Mouse (Mus musculus) CD8-positive naive resting alpha-beta T cell, adult 2 months (primary cell): ENCODE data around the gene Dapk2.
A peak's percentile ranks its signal among the peaks of the same experiment; 100 is the strongest.

ENCODE experiments used
- DNase-seq, 2 experiments: peaks; one replicate each; pipeline ENCODE4 v3.0.0; 2022; ENCODE audit warnings: low read depth in 2 of 2, low spot score in 2 of 2

The Dapk2 gene

DNA sequence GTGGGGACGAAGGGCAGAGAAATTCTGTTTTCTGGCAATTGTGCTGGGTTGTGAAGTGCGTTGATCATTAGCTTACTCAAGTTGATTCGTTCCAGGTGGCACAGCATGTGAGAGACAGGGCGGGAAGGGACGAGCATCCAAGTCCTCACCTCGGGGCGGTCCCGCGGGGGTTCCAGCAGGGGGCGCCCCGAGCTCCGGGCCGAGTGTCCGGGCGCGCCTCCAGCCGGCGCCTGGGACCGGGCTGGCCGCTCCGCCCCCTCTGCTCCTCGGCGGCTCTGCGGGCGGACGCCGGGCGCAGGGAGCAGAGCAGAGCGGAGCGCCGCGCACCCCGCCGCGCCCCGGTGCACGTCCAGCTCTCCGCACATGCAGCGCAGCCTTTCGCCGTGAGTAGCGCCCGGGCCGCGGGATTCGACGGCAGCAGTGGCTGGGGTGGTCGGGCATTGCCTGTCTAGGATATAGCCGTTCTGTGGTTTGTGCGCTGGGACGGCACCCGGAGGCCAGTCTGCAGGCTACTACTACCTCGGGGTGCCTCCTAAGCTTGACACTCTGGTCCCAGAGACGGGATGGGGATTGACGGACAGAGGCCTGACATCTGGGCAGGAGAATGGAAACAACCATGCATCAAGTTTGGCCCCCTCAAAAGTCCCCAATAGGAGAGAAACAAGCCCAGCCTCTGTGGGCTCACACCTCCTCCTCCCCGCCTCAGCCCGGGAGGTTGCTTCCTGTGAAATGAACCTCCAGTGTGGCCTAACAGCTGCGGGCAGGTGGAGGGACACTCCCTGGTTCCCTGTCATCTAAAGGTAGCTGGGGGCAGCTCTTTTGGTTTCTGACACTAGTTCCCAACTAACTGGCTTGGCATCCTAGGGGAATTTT is at the start of gene Dapk2:
Gene Dapk2 (plus strand): TSS at position 266 of the 873 bp plus-strand sequence.
- peak; percentile 24 to 42 for DNase-seq

- no peak for DNase-seq
Measured at GRCm38 (mm10) chr9:66109574-66109973, 48.4 kb upstream of the Dapk2 start.

- no peak for DNase-seq
Measured at GRCm38 (mm10) chr9:66110126-66110525, 47.9 kb upstream of the Dapk2 start.

- DNase-seq: no peak
Measured at GRCm38 (mm10) chr9:66110611-66111379, 47.2 kb upstream of the Dapk2 start.

DNA sequence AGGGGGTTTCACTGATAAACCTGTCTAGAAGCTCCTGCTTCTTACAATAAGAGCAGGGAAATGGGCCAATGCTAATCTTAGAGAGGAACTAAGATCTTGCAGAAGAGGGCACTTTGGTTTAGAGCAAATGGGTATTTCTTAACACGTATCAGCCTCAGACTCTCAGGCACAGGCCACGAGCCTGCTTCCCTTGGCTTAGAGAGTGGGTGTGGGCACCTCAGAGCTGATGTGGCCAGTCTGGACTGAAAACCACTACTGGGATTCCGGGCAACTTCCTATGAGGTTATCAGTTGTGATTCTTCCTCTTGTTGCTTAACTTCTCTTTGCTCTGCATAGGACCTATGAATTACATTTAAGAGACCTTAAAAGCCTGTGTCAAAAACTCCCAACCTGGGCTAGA is 43.7 kb upstream of the Dapk2 start:
- no peak for DNase-seq

- DNase-seq: no peak
Measured at GRCm38 (mm10) chr9:66116890-66117289, 41.1 kb upstream of the Dapk2 start.

DNA sequence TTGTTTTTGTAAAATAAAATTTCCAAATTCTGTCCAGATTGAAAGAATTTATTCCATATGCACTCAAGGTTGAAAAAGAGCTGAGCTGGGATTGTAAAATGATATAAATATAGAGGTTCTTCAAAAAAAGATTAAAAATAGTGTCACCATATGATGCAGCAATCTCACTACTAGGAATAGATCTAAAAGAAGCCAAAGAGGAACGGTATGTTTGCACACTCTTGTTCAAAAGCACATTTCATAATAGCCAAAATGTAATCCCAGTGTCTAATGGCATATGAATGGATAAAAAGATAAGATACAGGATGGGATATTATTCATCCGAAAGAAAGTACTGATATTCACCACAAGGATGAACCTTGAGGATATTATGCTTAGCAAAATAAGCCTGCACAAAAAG is 38.5 kb upstream of the Dapk2 start:
- no peak for DNase-seq

DNA sequence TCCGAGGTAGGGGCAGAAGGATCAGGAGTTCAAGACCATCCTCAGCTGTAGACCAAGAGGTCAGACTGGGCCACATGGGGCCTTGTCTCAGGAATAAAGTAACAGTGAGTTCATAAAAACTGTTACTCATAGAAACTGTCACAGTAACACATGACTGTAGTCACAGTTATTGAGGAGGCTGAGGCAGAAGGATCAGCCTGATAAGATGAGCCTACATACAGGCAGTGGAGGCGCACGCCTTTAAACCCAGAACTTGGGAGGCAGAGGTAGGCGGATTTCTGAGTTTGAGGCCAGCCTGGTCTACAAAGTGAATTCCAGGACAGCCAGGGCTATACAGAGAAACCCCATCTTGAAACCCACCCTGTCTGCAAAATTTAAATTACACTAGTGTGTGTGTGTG is 37.9 kb upstream of the Dapk2 start:
- DNase-seq: no peak

DNA sequence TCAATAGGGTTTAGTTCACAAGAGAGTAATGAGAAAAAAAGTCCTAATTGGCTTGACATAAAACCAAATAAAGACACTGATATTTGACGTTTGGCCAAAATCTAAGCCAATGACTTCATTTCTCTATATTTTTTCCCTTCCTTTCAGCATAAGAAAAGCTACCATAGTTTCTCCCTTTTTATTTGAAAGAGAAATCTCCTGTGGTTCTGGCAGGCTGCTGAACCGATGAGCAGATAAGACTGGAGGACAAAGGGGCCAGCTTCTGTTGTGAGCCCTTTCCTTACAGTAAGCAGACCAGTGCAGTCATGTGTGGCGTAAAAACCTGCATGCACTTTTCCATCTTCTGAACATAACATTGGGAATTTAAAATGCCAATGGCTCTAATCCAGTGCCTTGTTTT is 37.1 kb upstream of the Dapk2 start:
- DNase-seq: no peak

DNA sequence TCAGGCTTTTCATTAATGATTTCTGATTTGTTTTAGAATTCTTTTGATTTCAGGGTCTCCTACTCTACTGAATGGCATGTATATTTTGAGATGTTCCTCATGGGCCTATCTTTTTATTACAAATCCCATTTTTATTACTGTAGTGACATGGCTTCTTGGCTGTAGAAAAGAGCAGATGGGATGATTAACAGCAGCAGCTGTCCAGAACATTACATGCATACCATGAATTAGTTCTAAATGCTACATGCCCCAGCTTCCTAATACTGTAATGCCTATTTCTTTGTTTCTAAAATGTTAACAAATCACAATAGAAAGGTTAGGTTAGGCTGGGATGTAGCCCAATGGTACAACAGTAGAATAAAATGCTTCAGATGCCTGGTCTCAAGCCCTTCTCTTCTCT is 36.6 kb upstream of the Dapk2 start:
- DNase-seq: no peak

- DNase-seq: no peak
Measured at GRCm38 (mm10) chr9:66123648-66124047, 34.4 kb upstream of the Dapk2 start.

DNA sequence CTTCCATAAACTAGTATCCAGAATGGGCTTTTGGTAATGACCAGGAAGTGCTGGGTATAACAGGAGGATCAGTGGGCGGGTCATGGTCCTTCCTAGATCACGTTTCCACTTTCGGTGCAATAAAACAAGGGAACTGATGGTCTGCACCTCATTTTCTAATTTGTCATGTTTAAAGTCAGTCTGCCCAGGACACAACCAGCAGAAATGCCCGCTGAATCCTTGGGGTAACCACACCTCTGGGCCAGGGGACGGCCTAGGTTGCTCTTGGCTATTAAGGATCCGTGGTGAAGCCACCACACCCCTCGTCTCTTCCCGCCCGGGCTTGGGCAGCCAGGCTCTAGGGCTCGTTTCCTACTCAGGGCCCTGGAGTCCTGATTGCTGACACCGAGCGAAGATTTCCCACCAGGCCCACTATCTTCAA is 33.9 kb upstream of the Dapk2 start:
- no peak for DNase-seq

DNA sequence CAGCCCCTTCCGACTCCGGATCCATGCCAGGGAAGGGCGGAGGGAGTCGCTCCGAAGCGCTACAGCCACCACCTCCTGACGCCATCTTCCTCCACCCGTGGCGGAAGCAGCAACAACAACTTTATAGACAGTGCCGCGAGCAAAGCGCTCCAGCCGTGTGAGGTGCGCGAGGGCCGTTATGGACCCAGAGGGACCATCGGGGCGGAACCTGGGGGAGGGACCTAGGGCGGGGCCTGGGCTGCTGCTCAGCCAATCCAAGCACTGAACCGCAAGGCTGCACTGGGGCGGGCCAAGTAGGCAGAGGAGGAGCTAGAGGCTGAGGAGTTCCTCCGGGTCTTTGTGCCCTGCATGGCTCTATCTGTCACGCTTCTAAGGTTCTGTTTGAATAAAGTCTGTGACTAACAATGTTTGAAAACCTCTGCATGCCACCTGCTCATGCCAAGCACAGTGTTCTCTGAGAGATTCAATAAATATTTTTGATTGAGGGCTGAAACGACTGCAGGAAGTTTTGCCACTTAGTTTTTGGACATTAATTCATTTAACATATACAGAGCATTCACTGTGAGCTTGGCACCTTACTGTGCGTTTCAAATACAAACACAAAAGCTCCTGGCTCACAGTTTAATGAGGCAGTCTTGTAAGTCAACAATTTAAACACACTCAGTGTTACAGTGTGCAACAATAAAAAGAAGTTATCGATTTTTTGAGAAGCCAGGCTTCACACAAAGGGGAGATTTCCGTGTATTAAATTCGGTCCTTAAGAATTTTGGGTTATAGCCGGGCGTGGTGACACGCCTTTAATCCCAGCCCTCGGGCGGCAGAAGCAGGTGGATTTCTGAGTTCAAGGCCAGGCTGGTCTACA is 33.1 kb upstream of the Dapk2 start:
- DNase-seq: peak; percentile 97 to 98

DNA sequence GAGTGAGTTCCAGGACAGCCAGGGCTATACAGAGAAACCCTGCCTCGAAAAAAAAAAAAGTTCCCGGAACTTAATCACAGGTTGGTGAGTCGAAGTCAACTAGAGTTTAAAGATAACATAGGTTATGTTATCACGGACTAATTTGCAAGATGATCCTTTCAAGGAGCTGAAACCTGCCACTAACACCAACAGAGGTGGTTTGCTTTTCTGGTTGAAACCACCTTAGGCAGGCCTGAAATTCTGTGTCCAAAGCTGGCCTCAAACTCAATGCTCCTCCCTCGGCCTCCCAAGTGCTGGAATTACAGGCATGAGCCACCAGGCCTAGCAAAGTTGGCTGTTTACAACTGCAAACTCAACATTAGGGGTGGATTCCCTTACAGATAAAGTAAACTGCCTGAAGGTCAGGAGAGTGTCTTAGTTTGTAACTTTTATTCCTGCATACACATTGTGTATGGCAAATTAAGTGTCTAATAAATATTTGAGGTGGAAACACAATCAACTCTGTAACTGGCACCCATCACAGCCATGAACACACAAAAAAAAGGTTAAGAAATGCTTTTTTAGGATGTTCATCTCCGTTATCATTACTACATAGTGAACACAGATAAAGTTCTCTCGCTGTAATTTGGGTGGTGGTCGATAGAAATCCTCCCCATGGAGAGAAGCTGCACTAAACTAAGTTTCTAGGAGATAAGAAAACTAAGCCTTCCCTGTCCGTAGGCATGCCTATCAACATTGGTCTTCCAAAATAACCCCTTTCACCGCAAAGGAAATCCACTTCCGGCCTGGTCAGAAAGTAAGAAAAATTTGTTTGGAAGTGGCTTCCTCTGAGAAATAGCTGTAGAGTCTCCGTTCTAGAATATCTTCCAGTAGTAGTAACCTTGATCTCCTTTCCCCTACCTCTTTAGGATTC is 32.2 kb upstream of the Dapk2 start:
- DNase-seq: no peak

DNA sequence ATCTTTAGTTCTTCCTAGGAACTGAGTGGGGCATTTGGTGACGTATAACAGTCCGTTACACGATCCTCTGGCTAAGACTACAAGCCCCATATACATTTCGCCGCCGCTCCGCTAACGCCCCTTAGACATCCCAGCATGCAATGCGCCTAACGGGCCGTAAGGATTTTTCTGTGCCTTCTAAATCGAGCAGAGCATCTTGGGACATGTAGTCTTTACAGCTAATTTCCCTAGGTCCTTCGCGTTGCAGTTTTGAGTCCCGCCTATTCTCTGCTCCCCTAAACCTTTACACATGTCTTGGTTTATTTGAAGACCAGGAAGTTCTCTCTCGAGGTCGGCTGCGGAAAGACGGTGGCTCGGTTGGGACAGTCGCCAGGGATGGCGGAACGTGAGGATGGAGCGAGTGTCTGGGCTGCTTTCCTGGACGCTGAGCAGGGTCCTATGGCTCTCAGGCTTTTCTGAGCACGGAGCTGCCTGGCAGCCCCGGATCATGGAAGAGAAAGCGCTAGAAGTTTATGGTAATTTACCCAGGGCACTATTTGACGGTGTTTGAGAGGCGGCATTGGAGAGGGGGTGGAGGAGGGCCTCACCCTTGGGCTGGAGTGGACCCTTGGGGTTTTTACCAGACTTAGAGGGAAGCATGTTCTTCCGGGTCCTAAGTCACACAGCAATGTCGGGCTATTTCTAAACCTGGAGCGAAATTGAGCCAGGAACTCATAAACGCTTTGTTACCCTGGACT is 31.4 kb upstream of the Dapk2 start, which contains the start of the genes Snx1 and Ciao2a:
Gene Snx1 (minus strand): TSS at position 132 of the 737 bp plus-strand sequence.
Gene Ciao2a (plus strand): TSS at position 156 of the 737 bp plus-strand sequence.
- peak; percentile 81 to 90 for DNase-seq

- no peak for DNase-seq
Measured at GRCm38 (mm10) chr9:66127193-66127546, 30.9 kb upstream of the Dapk2 start.

DNA sequence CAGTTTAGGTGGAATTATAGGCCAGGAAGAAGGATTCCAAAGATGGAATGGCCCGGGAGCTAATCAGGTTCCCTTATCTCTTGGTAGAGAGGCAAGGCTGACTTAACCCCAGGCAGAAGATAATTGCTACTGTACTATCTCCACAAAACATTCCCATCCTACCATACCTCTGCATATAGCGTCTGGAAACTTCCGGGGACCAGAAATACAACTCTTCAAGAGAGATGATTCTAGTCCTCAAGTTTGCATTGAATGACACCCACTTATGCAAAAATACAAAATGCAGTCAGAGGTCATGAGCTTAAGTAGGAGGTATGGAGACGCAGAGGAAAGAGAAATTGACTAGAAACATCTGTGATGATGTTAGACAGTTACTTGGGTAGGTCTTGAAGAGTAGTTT is 30.1 kb upstream of the Dapk2 start:
- no peak for DNase-seq

GRCm38 (mm10) chr9:66131466-66131865 is 26.6 kb upstream of the Dapk2 start:
- DNase-seq: no peak

DNA sequence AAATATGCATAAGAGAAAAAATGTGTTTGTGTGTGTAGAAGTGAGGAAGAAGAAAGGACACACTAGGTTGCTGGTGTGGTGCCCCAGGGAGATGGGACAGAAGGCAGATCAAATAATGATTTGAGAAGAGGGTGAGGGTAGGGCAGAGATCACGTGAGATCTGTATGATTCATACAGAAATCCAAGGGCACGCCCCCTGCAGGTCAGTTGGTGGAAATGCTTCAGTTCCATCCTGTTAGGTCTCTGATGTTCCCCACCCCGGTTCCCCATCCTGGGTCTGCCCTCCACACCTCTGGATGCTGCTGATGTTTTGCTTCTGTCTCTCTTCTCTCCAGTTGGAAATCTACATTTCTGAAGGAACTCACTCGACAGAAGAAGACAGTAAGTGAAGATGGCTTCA is 22.1 kb upstream of the Dapk2 start:
- peak; percentile 21 to 43 for DNase-seq

DNA sequence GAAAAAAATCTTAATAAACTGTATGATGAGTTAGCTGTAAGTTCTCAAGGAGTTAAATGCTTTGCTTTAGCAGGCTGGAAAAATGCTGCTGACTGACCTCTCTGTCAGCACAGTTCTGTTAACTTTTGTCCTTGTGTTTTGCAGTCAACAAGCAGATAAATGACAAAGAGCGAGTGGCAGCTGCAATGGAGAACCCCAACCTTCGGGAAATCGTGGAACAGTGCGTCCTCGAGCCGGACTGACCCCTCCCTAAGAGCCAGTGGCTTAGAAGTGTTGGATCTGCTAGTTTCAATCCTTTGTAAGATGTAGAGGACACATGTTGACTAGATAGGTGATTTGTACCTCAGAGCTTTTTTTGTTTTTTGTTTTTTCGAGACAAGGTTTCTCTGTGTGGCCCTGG is 19.8 kb upstream of the Dapk2 start:
- DNase-seq: no peak
